Mouse (Mus musculus): Measurements from ENCODE around the gene Glce. TPM values are rescaled to one million over a fixed set of nuclear protein-coding genes. Genes with fewer than 3 reads are reported as not detected.

Gene Glce
- 1 to 10 TPM in 1 of 2 experiments, under 1 TPM in 1; 0.36 to 3.3 TPM for polyA plus RNA-seq (2012; fragmentation: generic; extraction: Trizol)

GRCm38 (mm10) chr9:62122508-62123215 is at the start of gene Glce:
Gene Glce, minus strand, starts transcription at chr9:62122655.

GRCm38 (mm10) chr9:62026600-62026999 is 95.9 kb downstream of the Glce start, which contains the start of gene Paqr5:
Gene Paqr5, minus strand, starts transcription at chr9:62026856.

Other genes starting within 250 kb of the Glce start
- over 10,000 TPM; 13,812 to 22,081 TPM for gene Rplp1, start 208.1 kb downstream of the Glce start, polyA plus RNA-seq (2012; fragmentation: generic; extraction: Trizol)
- 10 to 100 TPM in 1 of 2 experiments, 1 to 10 TPM in 1; 7.9 to 62.3 TPM for gene Kif23, start 175.9 kb downstream of the Glce start, polyA plus RNA-seq (2012; fragmentation: generic; extraction: Trizol)
- gene Paqr5, start 95.8 kb downstream of the Glce start, polyA plus RNA-seq (2012; fragmentation: generic; extraction: Trizol), result under 1 TPM; 0.02 to 0.07 TPM
- not detected for gene Spesp1, start 159.6 kb upstream of the Glce start, polyA plus RNA-seq (2012; fragmentation: generic; extraction: Trizol)
- gene Anp32a, start 218.6 kb upstream of the Glce start, polyA plus RNA-seq (2012; fragmentation: generic; extraction: Trizol), result 10 to 100 TPM; 24.8 to 79.5 TPM

Measured in C3H10T1/2 (cell line).